Mouse (Mus musculus) erythroblast, embryonic 14.5 days (primary cell): ENCODE data around the gene Atg14. TPM values are rescaled to one million over a fixed set of nuclear protein-coding genes. Genes with fewer than 3 reads are reported as not detected.

ENCODE experiments used
- H3K27me3 ChIP-seq: 2 replicates; pipeline ENCODE4 v1.6.1; 2012; ENCODE audit warnings: inconsistent platforms; ENCODE audit not compliant: control insufficient read depth
- H3K36me3 ChIP-seq: 2 replicates; pipeline ENCODE4 v1.6.1; 2012; ENCODE audit warnings: mild to moderate bottlenecking, inconsistent platforms; ENCODE audit not compliant: control insufficient read depth
- H3K4me1 ChIP-seq: 2 replicates; pipeline ENCODE4 v1.6.1; 2012; ENCODE audit warnings: inconsistent platforms; ENCODE audit not compliant: control insufficient read depth
- H3K4me3 ChIP-seq: replicated peaks from 2 replicates; pipeline ENCODE3; 2012; ENCODE audit warnings: moderate library complexity, mild to moderate bottlenecking, inconsistent platforms
- H3K9me3 ChIP-seq: 2 replicates; pipeline ENCODE4 v1.6.1; 2012; ENCODE audit warnings: low read length, inconsistent platforms, mixed read lengths; ENCODE audit not compliant: control insufficient read depth
- GATA1 ChIP-seq: IDR thresholded peaks from 2 replicates; pipeline ENCODE4 v1.6.1; 2012; ENCODE audit warnings: low read length, inconsistent platforms, mixed read lengths
- TAL1 ChIP-seq: IDR thresholded peaks from 3 replicates; pipeline ENCODE4 v1.6.1; 2012; ENCODE audit warnings: low read length, inconsistent platforms, mixed read lengths
- polyA plus RNA-seq: library from polyadenylated mRNA; stranded (reverse); fragments of >175 nt; gene quantifications from 2 replicates; pipeline ENCODE4 v1.2.3, GENCODE M21; 2012

Atg14 gene
- polyA plus RNA-seq, 1 experiment = 5.0 TPM

GRCm38 (mm10) chr14:47554236-47554635 is 16.2 kb downstream of the Atg14 start:
- Histone ChIP-seq H3K36me3 (peaks cover 85% of the 10 kb centered on the region), H3K9me3 (no peaks in the 10 kb centered on the region), H3K4me3 (no peak overlapping the region), H3K4me1 (peaks cover 35% of the 10 kb centered on the region), H3K27me3 (no peaks in the 10 kb centered on the region)
- no peak for TF ChIP-seq GATA1
- TF ChIP-seq TAL1 = no peak

GRCm38 (mm10) chr14:47553380-47553779 is 17.1 kb downstream of the Atg14 start:
- Histone ChIP-seq H3K9me3 (no peaks in the 10 kb centered on the region), H3K36me3 (peaks cover 91% of the 10 kb centered on the region), H3K4me3 (no peak overlapping the region), H3K27me3 (no peaks in the 10 kb centered on the region), H3K4me1 (peaks cover 35% of the 10 kb centered on the region)
- no peak for TF ChIP-seq GATA1
- no peak for TF ChIP-seq TAL1

GRCm38 (mm10) chr14:47551668-47552067 is 18.8 kb downstream of the Atg14 start:
- no peaks in the 10 kb centered on the region for H3K9me3 ChIP-seq
- TF ChIP-seq GATA1 = no peak
- TF ChIP-seq TAL1 = no peak
- peaks cover 95% of the 10 kb centered on the region for H3K36me3 ChIP-seq
- no peaks in the 10 kb centered on the region for H3K27me3 ChIP-seq
- peaks cover 34% of the 10 kb centered on the region for H3K4me1 ChIP-seq
- no peak overlapping the region for H3K4me3 ChIP-seq

- Histone ChIP-seq H3K4me3 (no peak overlapping the region), H3K9me3 (no peaks in the 10 kb centered on the region), H3K4me1 (peaks cover 44% of the 10 kb centered on the region), H3K36me3 (peaks cover 95% of the 10 kb centered on the region), H3K27me3 (no peaks in the 10 kb centered on the region)
- TF ChIP-seq GATA1 (no peak), TAL1 (no peak)
Observed at GRCm38 (mm10) chr14:47544877-47545276, 25.6 kb downstream of the Atg14 start.

- TF ChIP-seq GATA1 = peak; percentile 39; the same call in 1 of the 2 replicates
- TF ChIP-seq TAL1 = no peak
- no peak overlapping the region for H3K4me3 ChIP-seq
- H3K36me3 ChIP-seq = peaks cover 89% of the 10 kb centered on the region
- H3K27me3 ChIP-seq = no peaks in the 10 kb centered on the region
- H3K4me1 ChIP-seq = peaks cover 44% of the 10 kb centered on the region
- no peaks in the 10 kb centered on the region for H3K9me3 ChIP-seq
Observed at GRCm38 (mm10) chr14:47544286-47544685, 26.2 kb downstream of the Atg14 start.

GRCm38 (mm10) chr14:47542283-47542682 is 28.2 kb downstream of the Atg14 start:
- peaks cover 71% of the 10 kb centered on the region for H3K36me3 ChIP-seq
- TF ChIP-seq GATA1 = no peak
- no peak for TF ChIP-seq TAL1

GRCm38 (mm10) chr14:47541325-47541948 is 29.0 kb downstream of the Atg14 start:
- Histone ChIP-seq H3K4me1 (peaks cover 57% of the 10 kb centered on the region), H3K27me3 (no peaks in the 10 kb centered on the region), H3K9me3 (no peaks in the 10 kb centered on the region), H3K4me3 (no peak overlapping the region), H3K36me3 (peaks cover 63% of the 10 kb centered on the region)
- TF ChIP-seq GATA1 (no peak), TAL1 (no peak)

More at GRCm38 (mm10) chr14:47542283-47542682, 28.2 kb downstream of the Atg14 start:
- peaks cover 55% of the 10 kb centered on the region for H3K4me1 ChIP-seq
- H3K4me3 ChIP-seq = no peak overlapping the region
- H3K9me3 ChIP-seq = no peaks in the 10 kb centered on the region
- H3K27me3 ChIP-seq = no peaks in the 10 kb centered on the region

GRCm38 (mm10) chr14:47535096-47535495 is 35.4 kb downstream of the Atg14 start:
- Histone ChIP-seq H3K4me3 (no peak overlapping the region), H3K36me3 (peaks cover 59% of the 10 kb centered on the region), H3K27me3 (no peaks in the 10 kb centered on the region), H3K9me3 (no peaks in the 10 kb centered on the region), H3K4me1 (peaks cover 55% of the 10 kb centered on the region)
- no peak for TF ChIP-seq TAL1
- no peak for TF ChIP-seq GATA1

- H3K4me3 ChIP-seq = peak overlapping the region; percentile 40
- H3K4me1 ChIP-seq = peaks cover 58% of the 10 kb centered on the region
- TF ChIP-seq GATA1 (no peak), TAL1 (no peak)
- no peaks in the 10 kb centered on the region for H3K27me3 ChIP-seq
- peaks cover 66% of the 10 kb centered on the region for H3K36me3 ChIP-seq
- H3K9me3 ChIP-seq = no peaks in the 10 kb centered on the region
Observed at GRCm38 (mm10) chr14:47534176-47534525, 36.3 kb downstream of the Atg14 start.
